Mouse (Mus musculus) adrenal gland, postnatal 10 days (tissue): Measurements from ENCODE around the gene Cpz. TPM values are rescaled to one million over a fixed set of nuclear protein-coding genes. Genes with fewer than 3 reads are reported as not detected.

ENCODE experiments used
- DNase-seq: peaks from one replicate; pipeline ENCODE4 v3.0.0; 2021; ENCODE audit warnings: mixed read lengths
- long read RNA-seq, 2 experiments: library from polyadenylated mRNA; stranded (forward); transcript quantifications; one replicate each; pipeline ENCODE4 v2.0.0; 2021
- total RNA-seq, 2 experiments: library from RNA; stranded (reverse); gene quantifications; 2 replicates each; pipeline ENCODE4 v1.2.3; 2021

Cpz gene
- total RNA-seq: 1 to 10 TPM; 7.8 to 8.3 TPM
- long read RNA-seq, experiment 1, transcript Cpz-201 (11 exons, 2,245 nt): major isoform, 9 of 14 reads
- long read RNA-seq, experiment 1, partial matches to known transcripts: 3 of 14 reads
- long read RNA-seq, experiment 1, other reads (novel, unspliced or antisense): 2 of 14 reads
- long read RNA-seq, experiment 2, partial matches to known transcripts: 2 of 2 reads
- long read RNA-seq, experiment 2, other reads (novel, unspliced or antisense): 0 of 2 reads

- peak; percentile 62 for DNase-seq
Observed at GRCm38 (mm10) chr5:35525469-35526123, at the start of gene Cpz. Gene Cpz, minus strand, starts transcription at chr5:35525698.

GRCm38 (mm10) chr5:35574653-35575599, 49.4 kb upstream of the Cpz start, which contains the start of gene Trmt44:
Gene Trmt44, minus strand, starts transcription at chr5:35575070.
- peak; percentile 97 for DNase-seq

GRCm38 (mm10) chr5:35571546-35571945, 46.0 kb upstream of the Cpz start:
- no peak for DNase-seq

GRCm38 (mm10) chr5:35566632-35567031, 41.1 kb upstream of the Cpz start:
- no peak for DNase-seq

GRCm38 (mm10) chr5:35565217-35565616, 39.7 kb upstream of the Cpz start:
- no peak for DNase-seq

- peak; percentile 91 for DNase-seq
Observed at GRCm38 (mm10) chr5:35563449-35563848, 38.0 kb upstream of the Cpz start.

- DNase-seq: no peak
Observed at GRCm38 (mm10) chr5:35562616-35563015, 37.1 kb upstream of the Cpz start.

GRCm38 (mm10) chr5:35559447-35559846, 33.9 kb upstream of the Cpz start:
- DNase-seq: no peak

GRCm38 (mm10) chr5:35557946-35558621, 32.6 kb upstream of the Cpz start:
- no peak for DNase-seq

- DNase-seq: no peak
Observed at GRCm38 (mm10) chr5:35556393-35556792, 30.9 kb upstream of the Cpz start.

- DNase-seq: no peak
Observed at GRCm38 (mm10) chr5:35552838-35553539, 27.5 kb upstream of the Cpz start.

GRCm38 (mm10) chr5:35551855-35552837, 26.6 kb upstream of the Cpz start:
- DNase-seq: peak; percentile 44

GRCm38 (mm10) chr5:35546127-35546526, 20.6 kb upstream of the Cpz start:
- DNase-seq: no peak

- DNase-seq: no peak
Observed at GRCm38 (mm10) chr5:35541059-35541790, 15.7 kb upstream of the Cpz start.

- DNase-seq: no peak
Observed at GRCm38 (mm10) chr5:35540555-35540954, 15.1 kb upstream of the Cpz start.

GRCm38 (mm10) chr5:35539576-35539975, 14.1 kb upstream of the Cpz start:
- no peak for DNase-seq

- peak; percentile 36 for DNase-seq
Observed at GRCm38 (mm10) chr5:35538022-35538421, 12.5 kb upstream of the Cpz start.

- DNase-seq: no peak
Observed at GRCm38 (mm10) chr5:35537474-35537873, 12.0 kb upstream of the Cpz start.

- no peak for DNase-seq
Observed at GRCm38 (mm10) chr5:35536271-35536670, 10.8 kb upstream of the Cpz start.

GRCm38 (mm10) chr5:35531586-35531985, 6.1 kb upstream of the Cpz start:
- peak; percentile 74 for DNase-seq
